Mouse (Mus musculus) neural tube, embryonic 13.5 days (tissue): ENCODE measurements around the gene Orc2. TPM values are rescaled to one million over a fixed set of nuclear protein-coding genes. Genes with fewer than 3 reads are reported as not detected.

Experiments used
- ATAC-seq: fragments of 200-750 bp; cut with Nextera tagmentation; 2 replicates; pipeline ENCODE4 v1.8.0; 2017; ENCODE audit warnings: low read depth, mild to moderate bottlenecking, moderate TSS enrichment, moderate library complexity
- H3K27ac ChIP-seq: fragments of 300-500 bp; sonication (generic); replicated peaks from 2 replicates; pipeline ENCODE4 v1.5.1; 2015; ENCODE audit warnings: moderate library complexity, mild to moderate bottlenecking, inconsistent platforms
- H3K27me3 ChIP-seq: fragments of 300-500 bp; sonication (generic); 2 replicates; pipeline ENCODE4 v1.6.1; 2015; ENCODE audit warnings: mild to moderate bottlenecking, inconsistent platforms
- H3K36me3 ChIP-seq: fragments of 300-500 bp; sonication (generic); 2 replicates; pipeline ENCODE4 v1.6.1; 2015; ENCODE audit warnings: mild to moderate bottlenecking, inconsistent platforms
- H3K4me1 ChIP-seq: fragments of 300-500 bp; sonication (generic); replicated peaks from 2 replicates; pipeline ENCODE4 v1.6.1; 2015; ENCODE audit warnings: inconsistent platforms
- H3K4me2 ChIP-seq: fragments of 300-500 bp; sonication (generic); 2 replicates; pipeline ENCODE4 v1.6.1; 2015; ENCODE audit warnings: inconsistent platforms, mild to moderate bottlenecking, moderate library complexity
- H3K4me3 ChIP-seq: fragments of 300-500 bp; sonication (generic); 2 replicates; pipeline ENCODE4 v1.5.1; 2015; ENCODE audit warnings: mild to moderate bottlenecking, inconsistent platforms
- H3K9ac ChIP-seq: fragments of 300-500 bp; sonication (generic); 2 replicates; pipeline ENCODE4 v1.6.1; 2015; ENCODE audit warnings: moderate library complexity, mild to moderate bottlenecking, inconsistent platforms
- H3K9me3 ChIP-seq: fragments of 300-500 bp; sonication (generic); 2 replicates; pipeline ENCODE4 v1.6.1; 2016; ENCODE audit warnings: inconsistent platforms
- WGBS: fragments of 180-500 bp; shearing (Covaris S2); methylation state at CpG from one replicate; pipeline ENCODE4 v1.1.7; 2015; 5-methylcytosine and 5-hydroxymethylcytosine counted together
- polyA plus RNA-seq: library from polyadenylated mRNA; unstranded; fragments of >200 nt; fragmentation: Nextera tagmentation; extraction: Ambion mirVana; gene quantifications from 2 replicates; pipeline ENCODE4 v1.2.1, GENCODE M21; 2015

The Orc2 gene
- polyA plus RNA-seq, 1 experiment from 2014 or later: 23.9 TPM

GRCm38 (mm10) chr1:58422879-58423278, 82.0 kb downstream of the Orc2 start:
- no peak for ATAC-seq
- H3K36me3 ChIP-seq: peaks cover 30% of the 10 kb centered on the region
- peak overlapping the region; percentile 100 for H3K9ac ChIP-seq
- no peaks in the 10 kb centered on the region for H3K27me3 ChIP-seq
- H3K27ac ChIP-seq: peak overlapping the region; percentile 100
- peak overlapping the region; percentile 100 for H3K4me3 ChIP-seq
- peak overlapping the region; percentile 66 for H3K4me2 ChIP-seq
- peaks cover 34% of the 10 kb centered on the region for H3K4me1 ChIP-seq
- no peaks in the 10 kb centered on the region for H3K9me3 ChIP-seq
- 8% methylated on average over 13 of the region's 13 CpGs for WGBS

GRCm38 (mm10) chr1:58420961-58421360, 83.9 kb downstream of the Orc2 start:
- Histone ChIP-seq H3K9ac (no peak overlapping the region), H3K4me1 (peaks cover 37% of the 10 kb centered on the region), H3K27me3 (no peaks in the 10 kb centered on the region), H3K9me3 (no peaks in the 10 kb centered on the region), H3K4me2 (peak overlapping the region; percentile 66), H3K36me3 (peaks cover 48% of the 10 kb centered on the region), H3K4me3 (0 out of 2 replicates have a peak overlapping the region, but pooled peaks have one; percentile 100), H3K27ac (no peak overlapping the region)
- no peak for ATAC-seq
- whole genome bisulfite sequencing: 71% methylated on average over 7 of the region's 7 CpGs

GRCm38 (mm10) chr1:58420032-58420431, 84.9 kb downstream of the Orc2 start:
- Histone ChIP-seq H3K4me2 (no peak overlapping the region), H3K36me3 (peaks cover 56% of the 10 kb centered on the region)

GRCm38 (mm10) chr1:58416048-58416447, 88.9 kb downstream of the Orc2 start:
- no peak overlapping the region for H3K4me3 ChIP-seq
- no peak overlapping the region for H3K4me2 ChIP-seq
- H3K9ac ChIP-seq: no peak overlapping the region
- H3K4me1 ChIP-seq: peaks cover 15% of the 10 kb centered on the region
- no peaks in the 10 kb centered on the region for H3K9me3 ChIP-seq
- H3K27ac ChIP-seq: no peak overlapping the region
- ATAC-seq: no peak
- no peaks in the 10 kb centered on the region for H3K27me3 ChIP-seq
- WGBS: 93% methylated on average over 2 of the region's 2 CpGs
- peaks cover 87% of the 10 kb centered on the region for H3K36me3 ChIP-seq

More at GRCm38 (mm10) chr1:58420032-58420431, 84.9 kb downstream of the Orc2 start:
- H3K27me3 ChIP-seq: no peaks in the 10 kb centered on the region
- H3K9ac ChIP-seq: no peak overlapping the region
- no peak overlapping the region for H3K4me3 ChIP-seq
- ATAC-seq: no peak
- H3K27ac ChIP-seq: no peak overlapping the region
- peaks cover 37% of the 10 kb centered on the region for H3K4me1 ChIP-seq
- H3K9me3 ChIP-seq: no peaks in the 10 kb centered on the region
- WGBS: 84% methylated on average over 10 of the region's 10 CpGs

GRCm38 (mm10) chr1:58415442-58415841, 89.5 kb downstream of the Orc2 start:
- peaks cover 90% of the 10 kb centered on the region for H3K36me3 ChIP-seq
- no peaks in the 10 kb centered on the region for H3K27me3 ChIP-seq
- H3K4me1 ChIP-seq: peaks cover 12% of the 10 kb centered on the region; the same call in 1 of the 2 replicates
- ATAC-seq: no peak
- no peak overlapping the region for H3K9ac ChIP-seq
- 32% methylated on average over 1 of the region's 1 CpGs for WGBS
- H3K27ac ChIP-seq: no peak overlapping the region
- no peaks in the 10 kb centered on the region for H3K9me3 ChIP-seq
- no peak overlapping the region for H3K4me2 ChIP-seq
- no peak overlapping the region for H3K4me3 ChIP-seq

Other genes with a start within 250 kb of the Orc2 start
- gene Aox2, start 226.8 kb downstream of the Orc2 start, polyA plus RNA-seq: 0.03 TPM in 1 of 2 replicates, not detected in the other
- 339 and 361 TPM in 2 replicates for gene Bzw1, start 112.2 kb downstream of the Orc2 start, polyA plus RNA-seq
- gene Clk1, start 81.0 kb downstream of the Orc2 start, polyA plus RNA-seq: 180 and 184 TPM in 2 replicates
- gene Nif3l1, start 60.0 kb downstream of the Orc2 start, polyA plus RNA-seq: 53.8 and 56.6 TPM in 2 replicates
- gene Ppil3, start 59.6 kb downstream of the Orc2 start, polyA plus RNA-seq: 52.0 and 66.6 TPM in 2 replicates
- 9.8 and 10.8 TPM in 2 replicates for gene Fam126b, start 81.2 kb upstream of the Orc2 start, polyA plus RNA-seq
- gene Ndufb3, start 81.3 kb upstream of the Orc2 start, polyA plus RNA-seq: 211 and 220 TPM in 2 replicates
- not detected in 2 replicates for gene Als2cr12, start 190.9 kb upstream of the Orc2 start, polyA plus RNA-seq
- 15.4 and 17.8 TPM in 2 replicates for gene Cflar, start 206.4 kb upstream of the Orc2 start, polyA plus RNA-seq